Mouse (Mus musculus): Measurements from ENCODE around the gene S100a6.

The S100a6 gene

DNA sequence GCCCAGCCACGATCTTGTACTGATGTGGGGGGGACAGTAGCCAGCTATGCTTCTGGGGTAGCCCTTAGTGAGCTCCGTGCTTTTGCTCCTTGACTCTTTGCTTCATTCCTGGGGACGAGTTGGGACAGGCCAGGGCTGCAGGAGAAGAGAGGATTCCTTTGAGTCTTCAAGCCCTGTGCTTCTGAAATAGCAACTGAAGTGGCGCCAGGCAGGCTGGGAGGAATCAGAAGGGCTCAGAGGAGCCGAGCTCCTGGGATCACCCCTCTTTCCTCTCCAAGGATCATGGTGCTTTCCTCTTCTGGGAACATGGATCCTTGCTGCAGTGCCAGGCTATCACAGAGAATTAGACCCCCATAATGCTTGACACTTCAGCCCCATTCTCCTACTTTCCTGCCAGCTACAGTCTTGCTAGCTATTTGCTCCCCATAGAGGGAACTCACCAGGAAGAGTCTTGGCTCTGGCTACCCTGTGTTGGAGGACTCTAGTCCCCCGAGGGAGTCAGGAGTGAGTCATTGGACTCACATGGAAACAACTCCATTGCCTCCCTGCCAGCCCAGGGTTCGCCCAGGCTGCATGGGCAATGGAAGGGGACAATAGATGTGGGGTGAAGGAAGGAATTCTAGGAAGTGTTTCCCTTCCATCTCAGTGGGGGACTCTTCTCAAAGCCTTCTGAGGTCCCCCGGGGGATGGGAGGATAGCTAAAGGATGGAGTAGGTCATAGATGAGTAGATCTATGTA lies 12.1 kb upstream of the S100a6 start:
- in situ Hi-C loops (cut with MboI; ENCODE audit: low sequenced_read_pairs) = no loop called here

DNA sequence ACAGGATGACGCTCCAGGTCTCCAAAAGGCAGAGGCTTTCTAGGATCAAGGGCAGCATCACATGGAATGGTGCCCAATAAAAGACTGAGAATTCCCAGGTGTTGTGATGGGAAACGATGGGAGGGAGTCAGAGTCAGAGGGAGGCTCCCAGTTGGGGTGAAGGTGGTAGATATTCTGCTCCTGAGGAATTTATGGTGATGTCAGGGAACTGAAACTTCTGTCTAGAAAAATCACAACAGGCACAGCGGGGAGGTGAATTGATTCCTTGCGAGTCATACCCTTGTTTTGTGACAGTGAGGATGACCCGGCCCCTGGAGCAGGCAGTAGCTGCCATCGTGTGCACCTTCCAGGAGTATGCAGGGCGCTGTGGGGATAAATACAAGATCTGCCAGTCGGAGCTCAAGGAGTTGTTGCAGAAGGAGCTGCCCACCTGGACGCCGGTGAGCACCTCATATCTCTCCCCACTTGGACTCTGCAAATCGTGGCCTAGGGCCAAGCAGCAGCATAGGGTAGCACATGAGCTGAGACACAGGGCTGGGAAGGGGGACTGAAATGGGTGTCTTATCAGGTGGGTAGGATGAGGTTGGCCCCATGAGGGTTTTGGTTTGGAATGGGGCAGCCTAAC lies 11.1 kb upstream of the S100a6 start, which contains the start of gene Gm42674:
Gene Gm42674 (plus strand): TSS at position 419 of the 625 bp plus-strand sequence.
- in situ Hi-C loops (cut with MboI; ENCODE audit: low sequenced_read_pairs) = no loop called here

DNA sequence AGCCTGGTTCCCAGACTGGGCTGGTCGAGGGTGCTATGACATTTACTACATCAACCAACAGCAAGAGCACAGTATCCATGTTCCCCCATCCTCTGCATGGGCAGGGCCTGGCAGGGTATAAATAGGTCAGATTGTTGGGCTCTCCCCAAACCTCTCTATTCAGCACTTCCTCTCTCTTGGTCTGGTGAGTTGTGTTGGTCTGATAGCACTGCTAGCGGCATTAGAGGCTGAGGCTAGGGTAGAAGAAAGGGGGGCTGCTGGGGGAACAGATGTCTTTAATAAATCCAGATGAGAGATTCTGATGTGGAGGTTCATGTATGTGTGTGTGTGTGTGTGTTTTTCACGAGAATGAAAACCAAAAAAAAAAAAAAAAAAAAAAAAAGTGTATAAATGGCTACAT lies 9.1 kb upstream of the S100a6 start, which contains the start of gene S100a4:
Gene S100a4 (plus strand): TSS at position 149 of the 400 bp plus-strand sequence.
- in situ Hi-C loops (cut with MboI; ENCODE audit: low sequenced_read_pairs) = no loop called here

DNA sequence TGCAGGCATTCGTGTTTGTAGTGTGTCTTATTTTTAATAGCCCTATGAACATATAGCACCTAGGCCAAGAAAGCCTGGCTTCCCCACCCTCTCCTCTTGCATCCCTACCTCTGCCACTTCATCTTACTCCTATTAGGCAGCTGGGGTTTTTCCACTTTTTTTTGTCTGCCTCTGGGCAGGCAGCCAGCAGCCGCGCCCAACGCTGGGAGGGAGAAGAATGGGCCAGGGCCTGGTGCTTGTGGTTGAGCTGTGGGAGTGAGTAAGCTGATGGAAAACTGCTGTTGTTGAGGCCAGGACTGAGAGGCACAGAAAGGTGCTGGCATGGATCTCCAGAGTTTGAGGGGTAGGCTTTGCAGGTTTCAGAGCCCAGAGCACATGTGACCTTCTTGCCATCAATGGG lies 8.3 kb upstream of the S100a6 start:
- in situ Hi-C loops (cut with MboI; ENCODE audit: low sequenced_read_pairs) = no loop called here

DNA sequence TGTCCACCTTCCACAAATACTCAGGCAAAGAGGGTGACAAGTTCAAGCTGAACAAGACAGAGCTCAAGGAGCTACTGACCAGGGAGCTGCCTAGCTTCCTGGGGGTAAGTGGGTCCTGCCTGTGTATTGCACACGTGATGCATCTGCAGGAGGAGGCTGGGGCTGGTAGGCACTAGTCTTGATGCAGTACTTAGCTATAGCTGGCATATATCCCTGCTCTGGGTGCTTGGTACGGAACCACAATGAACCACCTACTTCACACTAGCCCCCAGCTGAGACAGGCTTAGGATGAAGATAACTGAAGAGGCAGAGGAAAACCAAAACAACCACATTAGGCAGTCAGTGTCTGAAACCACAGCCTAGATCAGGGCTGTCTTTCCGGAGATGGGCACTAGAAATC lies 7.6 kb upstream of the S100a6 start:
- in situ Hi-C loops (cut with MboI; ENCODE audit: low sequenced_read_pairs) = no loop called here

DNA sequence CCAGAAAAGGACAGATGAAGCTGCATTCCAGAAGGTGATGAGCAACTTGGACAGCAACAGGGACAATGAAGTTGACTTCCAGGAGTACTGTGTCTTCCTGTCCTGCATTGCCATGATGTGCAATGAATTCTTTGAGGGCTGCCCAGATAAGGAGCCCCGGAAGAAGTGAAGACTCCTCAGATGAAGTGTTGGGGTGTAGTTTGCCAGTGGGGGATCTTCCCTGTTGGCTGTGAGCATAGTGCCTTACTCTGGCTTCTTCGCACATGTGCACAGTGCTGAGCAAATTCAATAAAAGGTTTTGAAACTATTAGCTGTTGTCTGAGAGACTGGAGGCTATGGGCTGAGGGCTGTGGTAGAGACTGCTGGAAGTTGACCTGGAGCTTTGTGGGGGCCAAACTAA lies 6.9 kb upstream of the S100a6 start:
- in situ Hi-C loops (cut with MboI; ENCODE audit: low sequenced_read_pairs) = no loop called here

DNA sequence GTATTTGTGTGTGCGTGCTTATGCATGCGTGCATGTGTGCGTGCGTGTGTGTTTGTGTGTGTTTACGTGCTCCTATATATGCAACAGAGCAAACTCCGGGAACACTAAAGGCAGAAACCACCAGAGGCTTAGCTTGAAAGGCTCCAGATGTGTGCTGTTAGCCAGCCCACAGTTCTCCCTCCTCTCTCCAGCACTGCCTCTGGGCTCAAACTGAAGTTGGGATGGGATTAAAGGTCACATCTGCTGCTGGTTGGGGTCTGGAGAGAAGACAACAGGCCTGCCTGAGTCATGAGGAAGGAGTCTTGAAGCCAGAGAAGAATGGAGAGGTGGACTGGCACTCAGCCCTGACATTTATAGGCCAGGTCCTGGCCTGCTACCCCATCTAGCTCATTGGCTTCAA lies 6.5 kb upstream of the S100a6 start:
- in situ Hi-C loops (cut with MboI; ENCODE audit: low sequenced_read_pairs) = no loop called here

DNA sequence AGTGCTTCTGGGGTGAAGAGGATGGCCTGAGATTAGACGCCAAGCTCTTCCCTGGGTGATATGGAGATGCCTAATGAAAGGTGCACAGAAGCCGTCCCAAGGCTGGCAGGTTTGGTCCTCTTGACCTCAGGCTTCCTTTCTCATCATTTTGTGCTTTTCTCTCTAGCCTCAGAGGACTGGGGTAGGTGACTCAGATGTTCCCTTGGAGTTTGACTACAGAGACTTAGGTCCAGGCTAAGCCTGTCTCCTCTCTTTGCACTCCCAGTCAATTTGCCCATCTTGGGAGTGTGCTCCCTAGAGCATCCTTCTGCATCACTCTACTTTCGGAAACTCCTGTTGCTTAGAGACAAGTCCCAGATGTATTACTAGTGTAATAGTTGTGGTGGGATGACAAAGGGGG lies 5.3 kb upstream of the S100a6 start:
- in situ Hi-C loops (cut with MboI; ENCODE audit: low sequenced_read_pairs) = no loop called here

DNA sequence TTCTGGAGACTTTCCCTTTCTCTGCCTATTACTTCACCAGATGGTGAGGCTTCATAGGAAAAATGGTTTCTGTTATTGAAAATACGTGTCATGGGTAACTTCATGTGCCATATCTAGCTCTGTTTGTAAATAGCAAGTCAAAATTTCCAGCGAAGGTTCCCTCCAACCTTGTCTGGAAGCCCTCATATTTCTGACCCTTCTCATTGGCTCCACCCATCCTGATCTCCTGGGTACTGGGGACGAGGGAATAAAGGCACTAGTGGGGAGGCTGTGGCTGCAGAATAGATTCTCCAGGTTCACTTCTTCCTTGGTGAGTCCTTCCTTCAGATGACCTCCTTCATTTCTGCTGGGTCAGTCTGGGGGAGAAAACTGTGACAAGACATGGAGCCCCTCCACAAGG lies 4.5 kb upstream of the S100a6 start, which contains the start of gene S100a5:
Gene S100a5 (plus strand): TSS at position 301 of the 400 bp plus-strand sequence.
- in situ Hi-C loops (cut with MboI; ENCODE audit: low sequenced_read_pairs) = no loop called here

DNA sequence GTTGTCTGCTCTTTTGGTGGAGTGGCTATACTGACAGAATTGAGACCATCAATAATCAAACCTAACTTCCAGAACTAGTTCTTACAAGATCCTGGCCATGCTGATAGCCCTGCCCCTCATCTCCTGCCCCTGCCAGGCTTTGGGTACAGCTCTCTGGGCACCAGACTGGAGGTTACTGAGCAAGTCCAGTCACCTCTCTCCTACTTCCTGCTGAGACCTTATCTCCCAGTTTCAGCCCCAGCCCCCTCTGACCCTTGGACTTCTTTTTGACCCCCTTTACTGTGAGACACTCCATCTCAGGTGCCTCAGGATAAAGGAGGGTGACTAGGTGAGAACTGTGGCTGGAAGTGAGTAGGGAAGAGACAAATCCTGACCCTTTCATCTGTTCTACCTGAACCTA lies 3.6 kb upstream of the S100a6 start:
- in situ Hi-C loops (cut with MboI; ENCODE audit: low sequenced_read_pairs) = no loop called here

DNA sequence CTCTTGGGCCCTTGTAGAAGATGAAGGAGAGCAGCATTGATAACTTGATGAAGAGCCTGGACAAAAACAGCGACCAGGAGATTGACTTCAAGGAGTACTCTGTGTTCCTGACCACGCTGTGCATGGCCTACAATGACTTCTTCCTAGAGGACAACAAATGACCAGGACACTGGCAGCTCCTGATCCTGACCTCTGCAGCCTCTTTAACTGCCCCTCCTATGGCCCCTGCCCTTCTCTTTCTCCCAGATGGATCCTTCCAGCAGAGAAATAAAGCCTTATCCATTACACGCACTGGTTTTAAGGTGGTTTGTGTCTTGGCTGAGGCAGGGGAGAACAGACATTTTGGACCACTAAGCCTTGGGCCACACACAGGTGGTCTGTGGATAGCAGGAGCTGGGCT lies 1.2 kb upstream of the S100a6 start:
- in situ Hi-C loops (cut with MboI; ENCODE audit: low sequenced_read_pairs) = no loop called here

DNA sequence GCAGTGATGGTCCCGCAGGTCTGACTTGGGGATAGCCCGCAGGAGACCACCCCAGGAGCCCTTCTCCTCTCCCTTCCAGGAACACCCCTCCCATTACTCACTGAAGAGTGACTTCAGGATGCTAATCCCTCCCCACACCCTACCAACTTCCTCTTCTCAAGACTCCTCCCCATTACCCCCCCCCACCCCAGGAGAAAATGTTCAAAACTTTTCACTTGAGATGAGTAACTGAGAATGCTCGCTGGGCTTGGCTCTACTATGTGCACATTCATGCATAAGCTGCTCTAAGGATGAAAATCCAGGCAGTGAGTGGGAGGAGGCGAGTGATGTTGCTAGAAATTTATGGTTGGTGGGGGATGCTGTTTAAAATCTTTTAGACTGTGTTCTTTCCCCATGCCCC lies 621 bp upstream of the S100a6 start:
- in situ Hi-C loops (cut with MboI; ENCODE audit: low sequenced_read_pairs) = no loop called here

DNA sequence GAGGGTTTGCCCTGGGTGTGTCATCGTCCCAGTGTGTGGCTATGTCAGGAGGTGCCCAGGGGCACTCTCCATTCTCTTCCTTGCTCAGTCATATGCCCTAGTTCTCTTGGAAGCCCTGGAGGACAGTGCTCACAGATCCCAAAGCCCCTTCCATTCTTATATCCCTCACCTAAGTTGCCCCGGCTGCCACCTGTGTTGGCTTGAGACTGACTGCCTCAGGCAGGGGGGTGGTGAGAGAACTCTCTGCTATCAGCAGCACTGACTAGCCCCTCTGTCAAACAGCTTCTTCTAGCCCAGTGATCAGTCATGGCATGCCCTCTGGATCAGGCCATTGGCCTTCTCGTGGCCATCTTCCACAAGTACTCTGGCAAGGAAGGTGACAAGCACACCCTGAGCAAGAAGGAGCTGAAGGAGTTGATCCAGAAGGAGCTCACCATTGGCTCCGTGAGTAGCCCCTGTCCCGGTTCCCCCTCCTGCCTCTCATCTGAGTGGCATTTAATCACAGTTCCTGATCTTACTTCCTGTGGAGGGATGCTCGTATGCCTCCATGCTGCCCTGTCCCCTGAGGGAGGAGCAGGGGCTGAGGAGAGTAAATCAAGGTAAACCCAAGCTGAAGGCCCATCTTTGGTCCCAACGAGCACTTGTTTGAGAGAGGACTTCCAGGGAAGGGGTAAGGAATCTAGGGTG lies 922 bp downstream of the S100a6 start:
- in situ Hi-C loops (cut with MboI; ENCODE audit: low sequenced_read_pairs) = no loop called here

DNA sequence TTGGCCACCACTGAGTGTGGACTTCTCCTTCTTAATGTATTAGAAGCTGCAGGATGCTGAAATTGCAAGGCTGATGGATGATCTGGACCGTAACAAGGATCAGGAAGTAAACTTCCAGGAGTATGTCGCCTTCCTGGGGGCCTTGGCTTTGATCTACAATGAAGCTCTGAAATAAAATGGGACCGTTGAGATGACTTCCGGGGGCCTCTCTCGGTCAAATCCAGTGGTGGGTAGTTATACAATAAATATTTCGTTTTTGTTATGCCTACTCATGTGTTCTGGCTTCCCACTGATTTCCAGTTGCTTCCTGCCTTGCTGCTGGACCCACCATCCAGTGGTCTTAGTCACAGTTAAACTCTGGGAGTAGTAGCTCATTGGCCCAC lies 1.5 kb downstream of the S100a6 start:
- in situ Hi-C loops (cut with MboI; ENCODE audit: low sequenced_read_pairs) = no loop called here

DNA sequence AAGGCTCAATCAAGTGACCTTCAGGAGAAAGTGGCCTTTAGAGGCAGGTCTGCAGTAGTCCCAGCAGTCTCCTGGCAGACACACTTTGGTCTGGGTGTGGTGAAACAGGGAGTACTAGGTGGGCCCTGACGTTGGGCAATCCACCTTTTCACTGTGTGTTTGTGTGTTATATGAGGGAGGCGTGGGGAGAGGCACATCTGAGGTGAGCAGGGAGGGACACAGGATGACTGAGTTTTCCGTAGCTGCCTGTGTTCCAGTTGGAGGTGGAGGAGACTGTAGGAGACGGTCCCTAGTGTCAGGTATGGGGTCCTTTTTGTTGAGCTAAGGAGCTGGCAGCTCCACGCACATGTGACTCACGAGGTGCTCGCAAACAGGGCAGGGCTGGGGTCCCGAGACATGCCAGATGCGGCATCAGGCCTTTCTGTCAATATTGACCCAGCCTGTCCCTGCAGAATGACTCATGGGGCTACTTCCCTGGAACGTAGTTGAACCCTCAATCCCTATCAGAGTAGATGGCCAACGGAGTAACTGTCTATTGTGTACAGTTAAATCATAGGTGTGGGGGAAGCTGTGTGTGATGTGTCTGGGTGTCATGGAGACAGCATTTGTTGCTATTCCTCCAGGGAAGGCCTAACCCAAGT lies 2.0 kb downstream of the S100a6 start:
- in situ Hi-C loops (cut with MboI; ENCODE audit: low sequenced_read_pairs) = no loop called here

DNA sequence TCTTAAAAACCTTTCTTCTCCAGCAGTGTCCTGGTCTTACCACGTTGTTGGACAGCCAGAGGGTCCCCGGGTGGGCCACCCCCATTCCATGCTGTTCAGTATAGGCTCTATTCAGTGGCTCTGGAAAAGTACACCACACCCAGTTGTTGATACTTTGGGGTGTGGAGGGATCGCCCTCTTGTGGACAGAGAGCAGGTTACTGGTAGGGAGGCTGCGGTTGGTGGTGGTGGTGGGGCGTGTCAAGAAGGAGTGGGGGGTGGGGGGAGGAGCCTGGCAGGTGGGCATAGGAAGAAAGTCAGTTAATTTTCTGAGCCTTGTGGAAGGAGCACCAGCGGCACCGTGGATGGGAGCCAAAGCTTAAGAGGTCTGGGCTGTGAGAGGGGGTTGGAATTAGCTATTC lies 2.7 kb downstream of the S100a6 start:
- in situ Hi-C loops (cut with MboI; ENCODE audit: low sequenced_read_pairs) = no loop called here

DNA sequence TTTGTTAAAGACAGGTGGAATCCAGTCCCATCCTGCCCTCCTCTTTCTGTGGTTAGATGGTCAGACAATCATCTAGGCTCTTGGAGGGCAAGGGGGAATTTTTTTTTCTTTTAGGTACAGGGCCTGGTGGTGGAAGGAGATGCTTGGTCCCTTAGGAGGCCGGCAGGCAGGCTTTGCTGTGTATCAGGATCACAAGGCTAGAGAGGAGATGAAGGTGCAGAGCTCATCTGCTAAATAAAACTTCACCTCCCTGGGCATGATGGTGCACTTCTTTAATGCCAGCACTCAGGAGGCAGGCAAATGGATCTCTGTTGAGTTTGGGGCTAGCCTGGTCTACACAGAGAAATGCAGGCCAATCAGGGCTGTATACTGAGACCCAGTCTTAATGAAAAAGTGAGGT lies 3.2 kb downstream of the S100a6 start:
- in situ Hi-C loops (cut with MboI; ENCODE audit: low sequenced_read_pairs) = no loop called here

DNA sequence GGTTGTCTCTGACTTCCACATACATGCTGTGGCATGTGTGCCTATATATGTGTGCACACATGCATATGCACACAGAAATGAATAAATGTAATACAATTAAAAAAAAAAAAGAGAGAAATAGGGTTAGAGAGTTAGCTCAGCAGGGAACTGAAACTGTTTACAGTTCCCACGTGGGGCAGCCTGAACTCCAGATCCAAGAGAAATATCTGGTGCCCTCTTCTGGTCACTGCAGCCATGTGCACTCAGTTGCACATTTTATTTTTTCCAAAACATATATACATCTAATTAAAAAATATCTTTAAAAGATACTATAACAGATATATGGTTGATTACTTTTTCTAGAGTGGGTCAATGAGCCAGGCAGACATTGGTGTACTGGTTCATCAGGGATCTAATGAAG lies 4.9 kb downstream of the S100a6 start:
- in situ Hi-C loops (cut with MboI; ENCODE audit: low sequenced_read_pairs) = no loop called here

DNA sequence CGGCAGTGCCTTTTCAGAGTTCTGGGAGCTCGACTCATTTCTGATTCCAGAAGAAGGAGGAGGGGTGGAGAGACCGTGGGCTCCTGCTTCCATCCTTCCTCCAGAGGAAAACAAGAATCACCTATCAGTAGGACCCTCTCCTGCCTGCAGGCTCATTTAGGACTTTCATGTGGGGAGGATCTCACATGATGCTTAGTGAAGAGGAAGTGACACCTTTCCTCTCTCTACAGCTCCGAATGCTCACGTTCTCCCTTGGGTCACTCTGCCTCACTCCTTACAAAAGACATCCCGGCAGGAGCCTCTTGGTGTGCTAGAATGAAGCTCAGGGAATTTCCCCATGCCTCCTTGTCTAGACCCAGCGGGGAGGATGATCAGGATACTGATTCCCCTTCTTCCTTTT lies 8.9 kb downstream of the S100a6 start:
- in situ Hi-C loops (cut with MboI; ENCODE audit: low sequenced_read_pairs) = no loop called here

DNA sequence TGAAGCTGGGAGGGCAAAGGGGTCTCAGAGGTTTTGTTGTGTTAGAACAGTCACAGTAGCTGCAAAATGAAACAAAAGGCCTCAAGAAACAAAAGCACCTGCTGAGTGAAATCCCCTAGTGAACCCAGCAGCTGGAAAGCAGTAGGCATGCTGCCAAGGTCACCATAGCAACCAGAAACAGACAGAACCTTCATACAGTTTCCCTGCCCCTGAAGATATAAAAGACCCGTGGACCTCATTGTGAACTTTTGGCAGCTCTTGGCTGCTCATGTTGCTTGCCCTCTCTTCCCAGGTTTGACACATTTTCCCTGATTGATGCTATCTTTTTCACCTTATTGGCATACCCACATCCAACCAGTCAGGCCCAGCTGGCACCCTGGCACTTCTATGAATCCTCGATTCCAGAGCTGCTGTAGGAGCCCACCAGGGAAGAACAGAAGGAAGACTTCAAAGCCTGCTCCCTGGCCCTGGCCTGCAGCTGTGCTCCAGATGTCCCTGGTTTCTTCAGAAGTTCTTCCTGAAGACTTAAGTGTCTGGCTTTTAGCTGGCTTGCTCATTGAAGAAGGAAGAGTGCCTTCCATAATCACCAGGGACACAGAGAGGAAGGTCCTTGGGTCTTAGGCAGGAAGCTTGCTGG lies 10.9 kb downstream of the S100a6 start:
- in situ Hi-C loops (cut with MboI; ENCODE audit: low sequenced_read_pairs) = no loop called here

DNA sequence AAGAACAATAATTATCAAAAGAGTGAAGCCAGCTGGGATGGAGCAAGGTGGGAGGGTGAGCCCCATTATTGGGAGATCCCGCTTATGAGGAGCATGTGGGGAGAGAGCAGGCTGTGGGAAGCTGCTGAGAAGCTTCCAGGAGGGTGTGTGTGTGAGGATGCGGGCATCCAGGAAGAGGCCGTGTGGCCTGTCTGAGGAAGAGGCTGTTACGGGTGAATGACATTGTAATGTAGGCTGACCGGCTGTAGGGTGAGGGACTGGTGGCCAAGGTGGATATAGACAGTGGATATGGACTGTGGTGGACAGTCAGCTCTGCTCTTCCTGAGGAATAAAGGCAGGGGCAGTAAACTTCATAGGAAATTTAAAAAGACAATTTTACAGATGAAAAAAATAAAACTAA lies 12.8 kb downstream of the S100a6 start:
- in situ Hi-C loops (cut with MboI; ENCODE audit: low sequenced_read_pairs) = no loop called here
